Mouse (Mus musculus) forelimb bud, embryonic 11.5 days (tissue): ENCODE measurements around the gene Akt1s1.

Experiments used
- DNase-seq: peaks from one replicate; pipeline ENCODE4 v3.0.0-alpha.2; 2012; ENCODE audit warnings: low read depth, low spot score

Akt1s1 gene

DNA sequence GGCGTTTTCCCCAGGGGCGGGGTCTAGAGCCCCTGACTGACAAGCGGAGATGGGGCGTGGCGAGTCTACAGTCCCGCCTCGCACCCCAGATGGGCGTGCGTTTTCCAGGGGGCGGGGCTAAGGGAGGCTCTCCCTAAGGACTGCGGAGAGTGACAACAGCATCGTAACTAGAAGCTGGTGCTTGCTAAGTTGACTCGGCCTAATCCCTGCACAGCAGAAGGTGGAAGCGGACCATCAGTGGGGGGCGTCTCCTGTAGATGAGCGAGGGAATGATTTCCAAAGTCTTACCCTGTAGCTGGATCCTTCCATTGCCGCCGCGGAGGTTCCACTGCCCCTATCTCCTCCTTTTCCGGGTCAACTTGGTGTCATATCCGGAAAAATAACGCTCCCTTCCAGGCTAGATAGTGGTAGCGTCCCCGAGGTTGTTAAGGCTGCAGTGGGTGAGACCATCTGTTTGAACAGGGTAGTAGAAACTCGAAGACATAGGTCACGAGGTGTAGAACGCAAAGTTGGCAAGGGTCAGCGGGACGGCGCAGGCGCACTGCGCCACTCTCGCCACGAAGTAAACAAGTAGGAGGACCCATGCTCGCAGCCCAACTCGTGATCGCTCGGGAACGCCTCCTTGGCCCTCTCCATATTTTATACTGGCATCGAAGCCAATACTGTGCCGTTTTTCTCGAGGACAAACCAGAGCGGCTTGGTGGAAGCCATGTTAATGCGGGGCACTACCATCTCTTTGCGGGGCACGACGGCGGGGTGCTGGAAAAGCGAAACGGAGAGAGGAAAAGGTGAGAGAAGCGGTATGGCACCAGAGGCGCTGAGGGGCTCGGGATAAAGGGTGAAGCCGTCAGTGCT is at the start of gene Akt1s1, which contains the start of gene Tbc1d17:
TSS of gene Akt1s1 (plus strand) at position 431 of the 855 bp plus-strand sequence.
TSS of gene Tbc1d17 (minus strand) at position 519 of the 855 bp plus-strand sequence.
- peak; percentile 100 for DNase-seq

DNA sequence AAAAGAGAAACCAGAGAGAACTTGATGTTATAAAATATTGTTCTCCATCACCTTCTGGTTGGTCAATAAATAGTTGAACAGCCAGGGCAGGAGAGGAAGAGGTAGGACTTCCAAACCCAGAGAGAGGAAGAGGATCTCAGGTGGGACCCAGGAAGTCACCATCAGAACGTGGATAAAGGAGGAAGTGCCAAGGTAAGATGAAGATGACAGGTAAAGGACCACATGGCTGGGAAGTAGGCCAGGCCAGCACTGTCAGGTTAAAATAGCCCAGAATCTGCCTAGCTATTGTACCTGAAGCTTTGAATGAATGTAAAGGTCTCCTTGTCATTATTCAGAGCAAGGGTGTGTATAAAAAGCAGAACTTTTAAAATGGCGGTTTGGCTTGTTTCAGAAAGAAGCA is 39.9 kb upstream of the Akt1s1 start:
- no peak for DNase-seq

DNA sequence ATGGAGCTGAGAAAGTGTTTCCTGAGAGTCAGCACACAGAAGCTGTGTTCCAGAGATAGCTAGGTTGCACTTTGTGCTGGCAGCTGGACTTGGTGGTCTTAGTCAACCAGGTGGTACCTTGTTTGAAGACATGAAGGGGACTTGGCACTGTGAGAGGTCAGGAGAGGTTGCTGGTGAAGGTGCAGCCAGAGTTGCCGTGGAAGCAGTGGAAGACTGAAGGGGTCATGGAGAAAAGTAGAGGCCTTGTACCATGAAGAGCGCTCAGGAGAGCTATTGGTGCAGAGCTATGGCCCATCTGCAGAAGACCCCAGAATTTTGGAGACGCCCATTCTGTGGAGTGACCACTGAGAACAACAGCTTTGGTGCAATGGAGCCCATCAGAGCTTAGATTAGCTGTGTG is 39.3 kb upstream of the Akt1s1 start:
- no peak for DNase-seq

DNA sequence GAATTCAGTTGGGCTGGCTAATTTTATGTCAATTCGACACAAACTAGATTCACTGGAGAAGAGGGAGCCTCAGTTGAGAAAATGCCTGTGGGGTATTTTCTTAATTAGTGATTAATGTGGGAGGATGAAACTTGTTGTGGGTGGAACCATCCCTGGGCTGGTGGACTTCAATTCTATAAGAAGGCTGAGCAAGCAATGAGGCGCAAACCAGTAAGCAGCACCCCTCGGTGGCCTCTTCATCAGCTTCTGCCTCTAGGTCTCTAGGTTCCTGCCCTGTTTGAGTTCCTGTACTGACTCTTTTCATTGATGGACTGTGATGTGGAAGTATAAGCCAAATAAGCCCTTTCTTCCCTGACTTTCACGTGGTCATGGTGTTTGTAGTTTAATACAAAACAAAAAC is 38.4 kb upstream of the Akt1s1 start:
- DNase-seq, result no peak

DNA sequence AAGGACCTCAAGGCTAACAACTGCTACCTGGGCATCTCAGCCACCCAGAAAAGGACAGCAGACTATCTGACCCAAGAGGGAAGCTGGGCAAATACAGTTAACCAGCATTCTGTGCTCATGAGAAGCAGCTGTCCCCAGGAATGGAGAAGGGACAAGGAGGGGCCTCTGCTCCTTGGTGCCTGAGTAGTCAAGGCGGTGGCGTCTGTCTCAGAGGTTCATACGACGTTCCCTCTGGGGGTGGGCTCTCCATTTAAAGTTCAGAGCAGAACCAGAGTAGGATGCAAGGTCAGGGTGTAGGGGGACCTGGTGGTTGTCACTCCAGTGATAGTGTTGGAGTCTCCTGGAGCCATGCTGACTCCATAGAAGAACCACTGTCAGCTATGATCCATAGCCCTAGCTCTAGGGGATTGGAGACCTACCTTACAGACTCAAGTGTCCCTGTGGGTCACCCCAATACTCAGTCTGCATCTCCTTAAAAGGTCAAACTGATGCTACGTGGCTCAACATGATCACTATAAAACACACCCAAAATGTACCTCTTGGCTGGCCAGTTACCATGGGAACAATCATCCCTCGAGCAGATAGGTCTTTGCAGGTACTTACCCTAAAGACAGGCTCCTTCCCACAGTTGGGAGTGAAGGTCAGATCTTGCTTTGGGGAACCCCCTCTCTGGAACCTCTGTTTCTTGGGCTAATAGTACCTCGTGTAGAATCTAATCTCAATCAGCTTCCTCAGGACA is 37.8 kb upstream of the Akt1s1 start:
- DNase-seq, result no peak

DNA sequence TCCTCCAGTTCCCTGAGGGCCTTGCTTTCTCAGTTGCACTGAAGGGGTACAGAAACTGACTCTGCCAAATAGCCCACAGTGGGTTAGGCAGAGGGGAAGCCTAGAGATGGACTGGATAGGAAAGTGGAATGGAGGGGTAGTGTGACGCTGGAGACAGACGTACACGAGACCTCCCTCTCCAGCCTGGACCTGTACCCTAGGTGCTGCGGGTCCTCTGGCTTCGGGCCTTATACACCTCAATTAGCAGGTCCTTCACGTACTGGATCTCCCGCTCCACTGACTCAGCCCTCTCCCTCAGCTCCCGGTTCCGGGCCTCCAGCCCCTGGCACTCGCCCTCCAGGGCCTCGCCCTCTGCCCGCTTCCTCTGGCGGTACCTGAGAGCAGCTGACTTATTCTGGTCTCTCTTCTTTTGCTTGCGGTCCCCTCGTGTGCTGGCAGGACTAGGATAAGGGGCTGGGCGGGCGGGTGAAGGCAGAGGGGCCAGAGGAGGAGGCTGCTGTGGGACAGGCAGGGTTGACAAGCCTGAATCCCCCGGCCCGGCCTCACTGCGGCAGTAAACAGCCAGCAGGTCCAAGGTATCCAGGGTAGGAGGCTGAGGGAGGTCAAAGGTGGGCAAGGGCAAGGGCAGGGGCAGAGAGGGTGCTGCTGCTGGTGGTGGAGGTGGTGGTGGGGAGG is 36.0 kb upstream of the Akt1s1 start:
- no peak for DNase-seq

DNA sequence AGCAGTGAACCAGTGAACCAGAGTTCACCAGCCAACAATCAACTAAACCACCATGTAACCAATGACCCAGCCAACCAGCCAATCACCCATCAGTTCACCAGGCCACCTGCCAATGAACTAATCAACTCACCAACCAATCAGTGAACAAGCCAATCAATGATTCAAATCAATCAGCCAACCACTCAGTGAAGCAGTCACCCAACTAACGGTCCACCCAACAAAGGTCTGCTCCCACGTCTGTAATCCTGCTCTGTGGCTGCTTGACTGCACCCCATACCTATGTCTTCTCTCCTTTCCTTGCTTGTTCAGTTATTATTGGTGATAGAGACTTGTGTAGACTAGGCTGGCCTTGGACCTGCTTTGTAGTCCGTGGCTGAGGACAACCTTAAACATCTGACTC is 34.8 kb upstream of the Akt1s1 start:
- no peak for DNase-seq

DNA sequence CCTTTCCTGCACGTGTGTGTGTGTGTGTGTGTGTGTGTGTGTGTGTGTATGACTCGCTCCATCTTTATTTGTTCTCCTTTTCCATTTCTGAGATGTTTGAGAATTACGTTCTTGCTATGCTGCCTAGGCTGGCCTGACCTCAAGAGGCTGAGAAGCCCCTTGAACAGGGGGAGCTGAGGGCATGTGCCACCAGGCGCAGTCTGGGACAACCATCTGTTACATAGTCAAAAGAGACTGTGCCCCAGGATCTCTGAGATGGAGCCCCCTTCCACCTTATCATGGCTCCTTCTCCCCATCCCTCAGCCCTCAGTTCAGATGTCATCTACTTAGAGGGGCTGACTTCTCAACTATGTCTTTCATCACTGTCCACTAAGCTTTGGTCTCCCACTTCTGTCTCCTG is 34.4 kb upstream of the Akt1s1 start:
- DNase-seq, result no peak

DNA sequence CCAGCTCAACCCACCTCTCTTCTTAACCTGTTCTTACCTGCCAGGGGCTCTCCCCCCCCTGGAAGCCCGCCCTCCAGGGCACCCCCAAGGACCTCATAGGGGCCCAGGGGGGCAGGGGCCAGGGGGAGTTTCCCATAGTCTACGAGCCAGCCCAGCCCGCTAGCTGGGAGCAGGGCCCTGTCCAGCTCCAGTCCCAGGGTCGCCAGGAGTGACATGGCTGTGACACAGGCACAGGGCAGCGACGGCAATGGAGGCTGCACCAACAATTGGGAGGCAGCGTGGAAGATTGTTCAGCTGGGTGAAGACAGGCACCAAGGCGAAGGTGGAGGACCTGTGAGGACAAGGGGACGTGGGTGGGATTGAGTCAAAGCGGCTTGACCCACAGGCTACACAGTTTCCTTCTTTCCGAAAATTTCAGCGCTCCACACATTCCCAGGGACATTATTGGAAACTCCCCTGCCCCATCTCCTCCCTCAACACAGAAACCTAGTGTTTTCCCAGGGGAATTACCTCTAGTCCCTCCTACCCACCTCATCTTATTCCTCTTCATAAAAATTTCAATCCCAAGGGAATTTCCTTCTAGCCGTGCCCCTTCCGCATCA is 33.7 kb upstream of the Akt1s1 start:
- no peak for DNase-seq

DNA sequence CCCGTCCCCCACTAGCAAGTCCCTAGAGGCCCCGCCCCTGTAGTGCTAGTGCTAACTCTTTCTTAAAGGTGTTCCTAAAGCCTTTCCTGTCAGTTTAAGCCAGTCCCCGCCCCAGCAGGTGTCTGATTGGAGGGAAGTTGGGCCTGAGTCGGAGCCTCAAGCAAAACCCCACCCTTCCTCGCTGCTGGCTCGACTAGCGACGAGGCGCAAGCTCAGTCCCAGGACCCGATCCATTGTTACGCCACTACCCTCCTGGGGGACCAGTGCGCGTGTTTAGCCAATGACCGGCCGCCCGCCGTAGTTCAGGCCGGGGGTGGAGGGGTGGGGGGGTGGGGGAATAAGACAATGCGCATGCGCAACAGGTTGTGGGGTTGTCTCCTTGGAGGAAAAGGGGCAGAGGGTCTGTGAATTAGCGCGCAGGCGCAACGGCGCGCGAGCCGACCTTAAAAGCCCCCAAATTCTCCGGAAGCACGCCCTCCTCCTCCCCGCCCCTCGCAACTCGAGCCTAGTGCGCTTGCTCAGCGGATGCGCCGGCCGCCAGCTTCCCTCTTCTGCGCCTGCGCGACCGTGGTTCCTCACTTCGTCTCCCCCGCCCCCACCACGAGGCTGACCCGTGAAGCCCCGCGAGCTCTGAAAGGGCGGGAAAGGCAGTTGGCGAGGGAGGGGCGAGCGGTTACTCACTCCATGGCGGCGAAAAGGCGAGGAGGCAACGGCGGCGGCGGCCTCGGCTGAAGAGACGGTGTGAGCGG is 32.9 kb upstream of the Akt1s1 start, which contains the start of the genes Nup62 and Il4i1:
TSS of gene Nup62 (plus strand) at position 368 of the 749 bp plus-strand sequence.
TSS of gene Il4i1 (plus strand) at position 667 of the 749 bp plus-strand sequence.
- peak; percentile 100 for DNase-seq

DNA sequence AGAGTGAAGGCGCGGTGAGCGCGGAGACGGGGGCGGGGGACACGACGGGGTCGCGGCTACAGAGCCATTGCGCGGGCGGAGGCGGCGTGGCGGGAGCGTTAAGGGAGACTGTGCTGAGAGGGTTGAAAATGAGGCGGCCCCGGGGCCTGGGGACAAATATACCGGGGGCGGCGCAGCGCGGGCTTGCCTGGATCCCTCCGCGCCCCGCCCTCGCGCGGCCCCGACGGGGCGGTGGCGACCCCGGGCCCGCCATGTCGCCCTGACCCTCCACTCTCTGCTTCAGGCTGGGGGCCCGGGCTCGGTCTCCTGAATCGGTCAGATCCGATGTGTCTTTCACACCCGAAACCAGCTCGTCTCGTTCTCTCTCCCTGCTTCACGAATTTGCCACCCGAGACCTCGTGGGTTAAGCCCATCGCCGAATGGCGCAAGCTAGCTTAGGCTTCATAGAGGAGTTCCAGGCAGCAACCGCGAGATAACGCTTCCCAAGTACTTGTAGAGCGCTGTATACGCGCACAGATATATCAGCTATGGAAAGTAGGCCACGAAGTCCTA is 32.2 kb upstream of the Akt1s1 start, which contains the start of gene Atf5:
TSS of gene Atf5 (minus strand) at position 189 of the 552 bp plus-strand sequence.
- DNase-seq, result peak; percentile 46

DNA sequence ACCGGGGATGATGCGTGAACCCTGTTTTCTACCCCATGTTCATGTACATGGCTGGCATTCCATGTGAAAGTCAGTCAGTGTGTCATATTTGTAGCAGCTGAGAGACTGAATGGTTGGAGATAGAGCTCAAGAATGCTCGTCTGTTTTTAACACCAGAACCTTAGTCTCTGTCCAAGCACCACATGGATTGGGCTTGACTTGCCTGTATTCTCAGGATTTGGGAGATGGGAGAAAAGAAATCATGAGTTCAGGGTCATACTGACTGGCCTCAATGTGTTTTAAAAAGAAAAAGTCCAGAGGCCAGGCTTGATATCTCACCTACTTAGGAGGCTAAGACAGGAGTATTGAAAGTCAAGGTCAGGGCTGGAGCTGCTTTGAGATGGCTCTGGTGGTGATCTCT is 31.4 kb upstream of the Akt1s1 start:
- no peak for DNase-seq

DNA sequence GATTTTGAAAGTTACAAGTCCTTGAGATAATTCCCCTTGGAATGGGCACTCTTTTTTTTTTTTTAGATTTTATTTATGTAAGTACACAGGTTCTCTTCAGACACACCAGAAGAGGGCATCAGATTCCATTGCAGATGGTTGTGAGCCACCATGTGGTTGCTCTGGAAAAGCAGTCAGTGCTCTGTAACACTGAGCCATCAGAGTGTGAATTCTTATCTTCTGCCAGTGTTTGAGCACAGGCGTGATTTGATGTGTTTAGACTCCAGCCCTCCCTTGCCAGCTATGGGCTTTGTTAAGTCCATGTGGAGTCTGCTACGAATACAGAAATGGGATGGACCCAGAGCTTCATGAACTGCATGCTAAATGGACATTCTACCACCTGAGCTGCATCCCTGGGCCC is 30.6 kb upstream of the Akt1s1 start:
- DNase-seq, result no peak

DNA sequence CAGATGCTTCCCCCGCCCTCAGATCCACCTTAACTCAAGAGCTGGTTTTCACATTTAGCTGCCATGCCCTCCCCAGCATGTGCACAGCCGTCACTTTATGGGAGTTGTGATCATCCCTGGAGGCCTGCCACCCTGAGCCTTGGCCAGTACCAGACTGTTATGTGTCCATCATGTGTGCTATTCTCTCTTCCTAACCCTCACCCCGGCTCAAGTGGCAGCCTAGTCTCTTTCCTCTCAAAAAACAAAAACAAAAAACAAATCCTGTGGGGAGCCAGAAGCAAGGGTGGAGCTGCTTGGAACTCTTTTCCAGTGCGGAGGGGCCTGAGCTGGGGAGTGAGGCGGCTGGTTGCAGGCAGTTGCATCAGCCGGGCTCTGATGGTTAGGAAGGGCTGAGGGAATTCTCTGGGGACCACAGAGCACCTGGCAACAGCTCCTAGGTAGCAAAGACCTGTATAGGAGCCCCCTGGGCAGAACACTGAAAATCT is 30.0 kb upstream of the Akt1s1 start:
- DNase-seq, result no peak

DNA sequence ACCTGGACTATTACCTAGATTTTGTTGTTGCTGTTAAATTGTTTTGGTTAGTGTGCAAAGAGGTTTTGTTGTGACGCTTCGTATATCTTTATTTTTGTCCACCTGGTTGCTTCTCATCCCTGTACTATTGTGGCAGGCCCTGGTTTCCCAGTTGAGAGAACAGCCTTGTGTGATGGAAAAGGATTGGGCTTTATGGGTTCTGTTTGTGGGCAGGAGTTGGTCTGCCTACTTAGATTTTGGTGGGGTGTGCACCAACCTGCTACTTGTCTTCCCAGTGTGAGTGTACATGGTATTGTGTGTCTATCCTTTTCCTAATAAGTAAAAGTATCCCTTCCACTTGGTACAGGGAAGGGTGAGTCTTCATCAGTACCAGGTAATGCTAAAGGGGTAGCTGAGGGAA is 29.4 kb upstream of the Akt1s1 start:
- DNase-seq, result no peak

DNA sequence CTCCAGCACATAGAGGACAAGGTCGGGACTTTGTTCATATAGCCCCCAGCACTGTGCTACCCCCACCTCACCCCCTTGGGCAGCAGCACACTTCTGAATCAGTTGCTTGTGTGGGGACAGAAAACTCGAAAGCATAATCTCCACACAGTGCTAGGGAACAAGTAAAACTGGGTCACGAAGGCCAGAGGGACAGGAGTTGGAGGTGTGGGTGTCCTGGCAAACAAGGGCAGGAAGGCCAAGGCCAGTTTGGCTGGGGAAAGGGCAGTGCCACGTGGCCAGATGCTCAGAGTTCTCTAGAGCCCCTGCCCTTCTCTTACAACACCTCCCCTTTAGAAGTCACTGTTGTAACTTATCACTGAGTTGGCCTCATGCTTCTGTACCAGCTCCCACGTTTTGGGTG is 28.9 kb upstream of the Akt1s1 start:
- no peak for DNase-seq

DNA sequence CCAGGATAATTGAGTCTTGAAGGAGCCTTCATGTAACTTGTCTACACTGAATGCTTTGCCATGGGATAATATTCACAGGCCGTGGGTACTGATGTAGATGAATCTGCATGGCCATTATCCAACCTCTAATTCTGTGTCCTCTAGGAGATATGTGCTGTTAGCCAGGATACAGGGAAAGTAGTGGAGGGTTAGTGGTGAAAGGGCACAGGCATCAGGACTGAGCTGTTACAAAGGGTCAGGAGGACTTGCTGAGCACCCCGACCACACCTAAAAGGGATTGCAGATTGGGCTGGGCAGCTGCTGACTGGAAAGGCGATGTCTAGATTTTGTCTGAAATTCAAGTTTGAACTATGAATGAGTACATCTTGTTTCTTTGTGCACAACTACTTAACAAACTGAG is 28.3 kb upstream of the Akt1s1 start:
- DNase-seq, result no peak

DNA sequence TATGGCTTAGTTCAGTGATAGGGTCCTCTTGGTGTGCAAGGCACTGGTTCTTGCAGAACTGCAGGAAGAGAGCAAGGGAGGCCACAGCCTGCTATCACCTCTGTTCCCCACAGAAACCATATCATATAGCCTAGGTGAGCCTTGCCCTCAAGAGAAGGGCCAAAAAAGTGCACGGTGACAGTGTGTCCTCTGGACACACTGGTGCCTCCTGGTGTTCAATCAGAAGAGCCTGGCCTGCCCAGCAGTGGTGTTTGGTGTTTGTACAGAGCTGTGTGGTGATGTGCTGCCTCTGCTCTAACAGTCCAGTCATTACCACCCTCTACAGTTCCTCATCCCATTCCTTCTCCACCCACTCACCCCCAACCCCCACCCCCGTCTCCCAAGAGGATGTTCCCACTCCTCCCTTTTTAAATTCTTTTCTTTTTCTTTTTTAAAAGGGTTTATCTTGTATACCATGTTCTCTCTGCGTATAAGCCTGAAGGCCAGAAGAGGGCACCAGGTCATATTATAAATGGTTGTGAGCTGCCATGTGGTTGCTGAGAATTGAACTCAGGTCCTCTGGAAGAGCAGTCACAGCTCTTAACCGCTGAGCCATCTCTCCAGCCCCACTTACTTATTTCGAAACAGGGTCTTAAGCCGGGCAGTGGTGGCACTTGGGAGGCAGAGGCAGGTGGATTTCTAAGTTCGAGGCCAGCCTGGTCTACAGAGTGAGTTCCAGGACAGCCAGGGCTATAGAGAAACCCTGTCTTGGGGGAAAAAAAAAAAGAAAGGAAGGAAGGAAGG is 26.9 kb upstream of the Akt1s1 start:
- DNase-seq, result no peak

DNA sequence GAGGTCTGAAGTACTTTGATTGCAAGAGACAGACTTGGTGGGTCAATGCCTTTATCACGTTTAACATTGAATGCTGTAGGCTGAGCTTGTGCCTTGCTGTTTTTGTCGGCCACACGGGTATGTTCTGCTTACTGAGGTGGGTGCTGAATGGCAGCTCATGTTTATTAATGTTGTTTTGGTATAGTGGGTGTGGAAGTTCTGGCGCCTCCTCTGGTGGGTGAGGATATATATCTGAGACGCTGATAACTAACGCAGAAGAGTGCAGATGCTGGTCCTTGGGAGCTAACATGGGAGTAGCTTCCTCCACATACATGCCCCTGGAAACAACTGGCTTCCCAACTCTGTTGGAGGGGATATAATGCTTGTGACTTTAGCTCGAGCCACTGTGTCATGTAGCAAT is 25.4 kb upstream of the Akt1s1 start:
- DNase-seq, result no peak

DNA sequence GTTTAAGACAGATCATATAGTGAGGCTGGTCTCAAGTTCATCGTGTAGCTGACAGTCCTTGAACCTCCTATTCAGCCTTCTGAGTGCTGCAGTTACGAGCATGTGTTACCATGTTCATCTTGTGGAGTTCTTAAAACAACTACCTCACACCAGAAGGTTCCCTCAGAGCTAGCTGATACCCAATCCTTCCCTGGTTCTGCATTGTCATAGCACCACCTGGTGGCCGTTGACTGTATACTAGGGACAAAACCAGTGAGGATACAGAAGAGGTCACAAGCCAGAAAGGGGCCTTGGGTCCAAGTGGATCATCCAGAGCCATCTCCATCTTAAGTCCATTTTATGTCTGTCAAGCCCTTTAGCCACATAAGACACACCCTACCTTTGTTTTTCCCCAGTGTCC is 23.9 kb upstream of the Akt1s1 start:
- DNase-seq, result peak; percentile 73
